Mouse (Mus musculus) retina, postnatal 1 day (tissue): ENCODE measurements at regions not wholly inside any gene's neighbourhood (a gene's known extent, or its start where the extent isn't known, plus 50 kb on each side); places are given as distances from the start of the nearest gene placed in this dataset.

Experiments used
- DNase-seq: peaks from one replicate; pipeline ENCODE4 v3.0.0-alpha.2; 2012

GRCm38 (mm10) chr3:23601469-23601868, 1525.0 kb downstream of the Tbl1xr1 start:
- DNase-seq: no peak

GRCm38 (mm10) chr3:23610054-23610453, 1533.6 kb downstream of the Tbl1xr1 start:
- DNase-seq: no peak

- no peak for DNase-seq
Observed at GRCm38 (mm10) chr3:23658585-23659252, 1485.3 kb downstream of the Naaladl2 start.

GRCm38 (mm10) chr3:23706748-23707147, 1437.3 kb downstream of the Naaladl2 start:
- DNase-seq: no peak
